Mouse (Mus musculus) lung, adult 2 months (tissue): ENCODE data around the gene Nfatc3. TPM values are rescaled to one million over a fixed set of nuclear protein-coding genes. Genes with fewer than 3 reads are reported as not detected.
A peak's percentile ranks its signal among the peaks of the same experiment; 100 is the strongest.

Experiments used
- DNase-seq: peaks from one replicate; pipeline ENCODE4 v3.0.0; 2022
- H3K4me1 ChIP-seq: fragments of 200-500 bp; 2 replicates; pipeline ENCODE4 v1.6.1; 2011; ENCODE audit warnings: low read length; ENCODE audit not compliant: control insufficient read depth, insufficient read depth
- H3K4me3 ChIP-seq: fragments of 200-500 bp; replicated peaks from 2 replicates; pipeline ENCODE3; 2011; ENCODE audit warnings: low read depth, mild to moderate bottlenecking, control low read depth, low read length; ENCODE audit errors: extremely low read depth
- CTCF ChIP-seq: fragments of 200-500 bp; IDR thresholded peaks from 2 replicates; pipeline ENCODE4 v1.5.1; 2011; ENCODE audit warnings: mild to moderate bottlenecking, low read length, control low read depth; ENCODE audit not compliant: insufficient read depth
- POLR2A ChIP-seq: fragments of 200-500 bp; IDR thresholded peaks from 2 replicates; pipeline ENCODE4 v1.6.1; 2011; ENCODE audit warnings: low read depth, mild to moderate bottlenecking, control low read depth, low read length, borderline replicate concordance; ENCODE audit errors: extremely low read depth
- WGBS: fragments of 180-500 bp; shearing (Covaris S2); methylation state at CpG from one replicate; pipeline ENCODE4 v1.1.7; 2018; 5-methylcytosine and 5-hydroxymethylcytosine counted together
- polyA plus RNA-seq: library from polyadenylated mRNA; depleted of rRNA; stranded (reverse); fragments of >200 nt; gene quantifications from 2 replicates; pipeline ENCODE4 v1.2.3, GENCODE M21; 2012

Gene Nfatc3
- polyA plus RNA-seq, 1 experiment = 19.9 TPM

GRCm38 (mm10) chr8:106055038-106055437 lies 3.6 kb upstream of the Nfatc3 start:
- WGBS = 56% methylated on average over 3 of the region's 3 CpGs
- Histone ChIP-seq H3K4me1 (peaks cover 5% of the 10 kb centered on the region; the same call in 1 of the 2 replicates), H3K4me3 (no peak overlapping the region)
- TF ChIP-seq CTCF (no peak), POLR2A (no peak)
- no peak for DNase-seq

DNA sequence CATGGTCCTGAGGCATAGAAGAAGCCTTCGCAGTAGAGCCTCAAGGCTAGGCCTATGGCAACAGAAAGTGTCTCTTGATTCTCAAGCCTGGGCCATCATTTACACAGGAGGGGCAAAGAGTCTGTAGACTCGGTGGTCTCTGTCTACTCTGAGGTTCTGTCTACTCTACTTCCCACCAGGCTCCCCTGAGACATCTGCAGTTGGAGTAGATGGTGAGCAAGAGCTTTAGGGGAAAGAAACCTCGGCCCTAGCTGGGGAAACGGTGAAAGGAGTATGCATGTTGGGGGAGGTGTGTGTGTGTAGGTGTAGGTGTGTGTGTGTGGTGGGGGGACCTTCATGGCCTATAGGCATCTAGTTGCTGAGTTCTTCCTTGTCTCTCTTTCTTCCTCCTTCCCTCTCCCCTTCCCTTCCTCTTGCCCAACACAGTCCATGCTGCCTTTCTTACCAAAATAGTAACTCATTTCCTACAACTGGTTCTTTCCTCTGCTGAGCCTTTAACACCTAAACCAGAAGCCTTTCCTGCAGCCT lies 2.1 kb upstream of the Nfatc3 start:
- peaks cover 5% of the 10 kb centered on the region; the same call in 1 of the 2 replicates for H3K4me1 ChIP-seq
- TF ChIP-seq CTCF = no peak
- TF ChIP-seq POLR2A = no peak
- WGBS = 84% methylated on average over 4 of the region's 4 CpGs
- DNase-seq = no peak
- no peak overlapping the region for H3K4me3 ChIP-seq

DNA sequence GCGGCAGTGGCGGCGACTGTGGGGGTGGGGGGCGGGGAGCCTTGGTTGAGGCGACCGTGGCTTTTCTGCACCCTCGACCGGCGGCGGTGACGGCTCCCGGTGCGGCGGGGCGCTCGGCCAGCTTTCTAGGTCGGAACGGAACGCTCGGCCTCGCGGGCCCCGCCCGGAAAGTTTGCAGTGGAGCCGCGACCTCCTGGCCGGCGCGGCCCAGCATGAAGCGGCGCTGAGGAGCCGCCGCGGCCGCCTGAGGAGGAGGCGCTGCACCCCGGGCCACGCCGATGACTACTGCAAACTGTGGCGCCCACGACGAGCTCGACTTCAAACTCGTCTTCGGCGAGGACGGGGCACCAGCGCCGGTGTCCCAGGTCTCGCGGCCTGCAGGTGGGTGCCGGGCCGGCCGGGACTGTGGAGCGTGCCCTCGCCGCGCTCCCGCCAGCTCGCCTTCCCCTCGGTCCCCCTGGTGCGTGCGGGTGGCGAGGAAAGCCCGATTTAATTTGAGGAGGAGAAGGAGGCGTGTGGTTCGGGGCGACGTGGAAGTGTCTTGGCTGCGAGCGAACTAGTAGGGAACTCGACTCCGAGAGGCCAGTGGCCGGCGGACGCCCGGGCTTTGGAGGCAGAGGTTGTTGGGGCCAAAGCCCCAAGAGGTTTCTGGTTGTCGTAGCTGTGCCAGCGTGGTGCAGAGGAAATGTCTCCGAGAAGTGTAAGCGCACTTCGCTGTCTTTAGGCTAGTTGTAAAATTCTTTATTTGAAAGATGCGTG lies 1.2 kb downstream of the Nfatc3 start:
- Histone ChIP-seq H3K4me1 (peaks cover 3% of the 10 kb centered on the region; the same call in 1 of the 2 replicates), H3K4me3 (peak overlapping the region; percentile 88)
- DNase-seq = peak; percentile 76
- under 1% methylated on average over 83 of the region's 83 CpGs for WGBS
- TF ChIP-seq CTCF (no peak), POLR2A (no peak)

- DNase-seq = no peak
- WGBS = under 1% methylated on average over 3 of the region's 3 CpGs
- no peak for TF ChIP-seq POLR2A
- TF ChIP-seq CTCF = no peak
- Histone ChIP-seq H3K4me3 (peak overlapping the region; percentile 88), H3K4me1 (peaks cover 5% of the 10 kb centered on the region; the same call in 1 of the 2 replicates)
Observed at GRCm38 (mm10) chr8:106060521-106060920, 1.9 kb downstream of the Nfatc3 start.

GRCm38 (mm10) chr8:106061686-106062085 lies 3.0 kb downstream of the Nfatc3 start:
- 60% methylated on average over 6 of the region's 6 CpGs for WGBS
- TF ChIP-seq POLR2A (no peak), CTCF (no peak)
- DNase-seq = no peak

DNA sequence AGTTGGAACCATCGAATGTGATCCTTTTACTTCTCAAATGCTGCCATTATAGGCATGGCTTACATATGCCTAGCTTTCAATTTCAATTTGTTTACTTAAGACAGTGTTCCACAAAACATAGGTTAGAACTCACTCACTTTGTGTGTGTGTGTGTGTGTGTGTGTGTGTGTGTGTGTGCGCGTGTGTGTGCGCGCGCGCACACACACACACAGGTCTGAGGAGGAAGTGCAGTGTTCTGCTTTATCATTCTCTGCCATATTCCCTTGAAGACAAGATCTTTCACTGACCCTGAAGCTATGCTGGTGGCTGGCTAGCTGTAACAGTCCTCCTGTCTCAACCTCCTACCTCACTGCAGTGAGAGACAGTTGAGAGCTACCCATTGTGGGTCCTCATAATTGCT lies 4.4 kb downstream of the Nfatc3 start:
- TF ChIP-seq POLR2A (no peak), CTCF (no peak)
- no peak overlapping the region for H3K4me3 ChIP-seq
- no peak for DNase-seq
- H3K4me1 ChIP-seq = peaks cover 5% of the 10 kb centered on the region; the same call in 1 of the 2 replicates
- WGBS = 83% methylated on average over 7 of the region's 7 CpGs

More at GRCm38 (mm10) chr8:106061686-106062085, 3.0 kb downstream of the Nfatc3 start:
- peaks cover 5% of the 10 kb centered on the region; the same call in 1 of the 2 replicates for H3K4me1 ChIP-seq
- no peak overlapping the region for H3K4me3 ChIP-seq

- no peak overlapping the region for H3K4me3 ChIP-seq
- no peak for DNase-seq
- WGBS = 96% methylated on average over 2 of the region's 2 CpGs
- peaks cover 3% of the 10 kb centered on the region; the same call in 1 of the 2 replicates for H3K4me1 ChIP-seq
- TF ChIP-seq POLR2A = no peak
- no peak for TF ChIP-seq CTCF
Observed at GRCm38 (mm10) chr8:106066721-106067120, 8.1 kb downstream of the Nfatc3 start.

- 15% methylated on average over 1 of the region's 1 CpGs for WGBS
- DNase-seq = no peak
- H3K4me1 ChIP-seq = peaks cover 4% of the 10 kb centered on the region
- TF ChIP-seq CTCF (no peak), POLR2A (no peak)
- no peak overlapping the region for H3K4me3 ChIP-seq
Observed at GRCm38 (mm10) chr8:106069565-106069964, 10.9 kb downstream of the Nfatc3 start.

DNA sequence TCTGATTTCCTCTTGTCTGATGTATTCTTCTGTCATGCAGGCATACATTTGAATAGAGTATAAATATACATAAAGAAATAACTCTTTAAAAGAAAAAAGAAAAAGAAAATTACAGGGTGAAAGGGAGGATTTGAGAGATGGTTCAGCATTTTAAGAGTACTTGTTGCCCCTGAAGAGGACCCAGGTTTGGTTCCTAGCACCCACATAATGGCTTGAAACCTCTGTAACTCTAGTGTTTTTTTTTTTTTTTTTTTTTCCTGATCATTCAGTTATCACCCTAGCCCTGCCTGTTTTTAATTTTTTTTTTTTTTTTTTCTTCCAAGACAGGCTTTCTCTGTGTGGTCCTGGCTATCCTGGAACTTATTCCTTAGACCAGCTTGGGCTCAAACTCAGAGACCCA lies 13.5 kb downstream of the Nfatc3 start:
- no peak overlapping the region for H3K4me3 ChIP-seq
- TF ChIP-seq POLR2A (no peak), CTCF (no peak)
- H3K4me1 ChIP-seq = peaks cover 2% of the 10 kb centered on the region
- no peak for DNase-seq

DNA sequence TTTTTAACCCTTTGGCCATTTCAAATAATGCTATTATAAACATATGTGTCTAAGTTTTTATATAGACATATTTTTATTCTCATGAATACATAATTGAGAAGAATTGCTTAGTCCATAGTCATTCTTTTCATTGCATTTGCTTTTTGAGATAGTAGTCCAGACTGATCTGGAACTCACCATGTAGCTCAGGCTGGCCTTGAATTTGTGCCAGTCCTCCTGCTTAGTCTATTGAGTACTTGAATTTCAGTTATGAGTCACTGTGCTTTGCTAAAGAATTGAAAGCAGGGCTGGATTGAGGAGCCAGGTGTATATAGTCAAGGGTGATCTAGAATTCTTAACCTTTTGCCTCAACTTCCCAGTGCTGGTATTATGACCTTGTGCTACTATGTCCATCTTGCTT lies 15.6 kb downstream of the Nfatc3 start:
- no peak for TF ChIP-seq POLR2A
- no peak for TF ChIP-seq CTCF
- DNase-seq = no peak
- H3K4me1 ChIP-seq = peaks cover 2% of the 10 kb centered on the region
- H3K4me3 ChIP-seq = no peak overlapping the region
